Mouse (Mus musculus) ES-Bruce4 (cell line): ENCODE results near the gene Hoxb9. TPM values are rescaled to one million over a fixed set of nuclear protein-coding genes. Genes with fewer than 3 reads are reported as not detected.

Experiments used
- H3K27ac ChIP-seq: 2 replicates; pipeline ENCODE4 v1.5.1; 2012; ENCODE audit warnings: low read length, inconsistent platforms; ENCODE audit not compliant: insufficient read depth
- H3K27me3 ChIP-seq: 2 replicates; pipeline ENCODE4 v1.6.1; 2012; ENCODE audit warnings: mild to moderate bottlenecking, low read length, inconsistent platforms; ENCODE audit not compliant: control insufficient read depth, poor library complexity, insufficient read depth, severe bottlenecking
- H3K36me3 ChIP-seq: 2 replicates; pipeline ENCODE4 v1.6.1; 2012; ENCODE audit warnings: inconsistent platforms, mild to moderate bottlenecking, low read length, moderate library complexity; ENCODE audit not compliant: control insufficient read depth, poor library complexity, insufficient read depth, severe bottlenecking
- H3K4me1 ChIP-seq: one replicate; pipeline ENCODE4 v1.8.1; 2011; ENCODE audit warnings: low read length; ENCODE audit not compliant: control insufficient read depth, insufficient read depth
- H3K4me3 ChIP-seq: 2 replicates; pipeline ENCODE4 v1.5.1; 2011; ENCODE audit warnings: low read depth, mild to moderate bottlenecking, low read length
- H3K9ac ChIP-seq: 2 replicates; pipeline ENCODE4 v1.6.1; 2012; ENCODE audit warnings: low read depth, mild to moderate bottlenecking, inconsistent platforms; ENCODE audit not compliant: poor library complexity, severe bottlenecking
- H3K9me3 ChIP-seq: replicated peaks from 2 replicates; pipeline ENCODE4 v1.6.1; 2012; ENCODE audit warnings: mild to moderate bottlenecking, low read length, inconsistent platforms; ENCODE audit not compliant: control insufficient read depth, poor library complexity, insufficient read depth, severe bottlenecking
- CTCF ChIP-seq: IDR thresholded peaks from one replicate; pipeline ENCODE4 v1.8.1; 2011; ENCODE audit warnings: low read depth, low read length
- EP300 ChIP-seq: IDR thresholded peaks from 2 replicates; pipeline ENCODE4 v1.6.1; 2011; ENCODE audit warnings: low read depth, low read length; ENCODE audit not compliant: insufficient read depth
- POLR2A ChIP-seq: IDR thresholded peaks from one replicate; pipeline ENCODE4 v1.8.1; 2011; ENCODE audit warnings: low read length; ENCODE audit not compliant: insufficient read depth
- polyA plus RNA-seq: library from polyadenylated mRNA; stranded (reverse); fragments of >200 nt; gene quantifications from 2 replicates; pipeline ENCODE4 v1.2.4, GENCODE M21; 2011; ENCODE audit warnings: low read depth; ENCODE audit not compliant: missing spikeins, insufficient read depth, insufficient read length

Gene Hoxb9
- polyA plus RNA-seq, 1 experiment: 1.5 TPM

GRCm38 (mm10) chr11:96251480-96252031, 19.7 kb upstream of the Hoxb9 start:
- TF ChIP-seq EP300: no peak
- TF ChIP-seq POLR2A: no peak
- TF ChIP-seq CTCF: no peak
- Histone ChIP-seq H3K27me3 (peaks cover 13% of the 10 kb centered on the region), H3K9ac (peak overlapping the region; percentile 80), H3K27ac (no peak overlapping the region), H3K4me1 (peaks cover 3% of the 10 kb centered on the region), H3K36me3 (0 out of 2 replicates have a peak, but pooled peaks cover 1% of the 10 kb centered on the region), H3K4me3 (peak overlapping the region; percentile 46), H3K9me3 (no peaks in the 10 kb centered on the region)

GRCm38 (mm10) chr11:96252541-96253120, 18.6 kb upstream of the Hoxb9 start:
- H3K4me1 ChIP-seq: peaks cover 3% of the 10 kb centered on the region
- TF ChIP-seq EP300 (no peak), CTCF (no peak), POLR2A (no peak)
- H3K36me3 ChIP-seq: 0 out of 2 replicates have a peak, but pooled peaks cover 3% of the 10 kb centered on the region
- no peaks in the 10 kb centered on the region for H3K9me3 ChIP-seq
- H3K9ac ChIP-seq: peak overlapping the region; percentile 80
- H3K4me3 ChIP-seq: no peak overlapping the region
- no peak overlapping the region for H3K27ac ChIP-seq
- H3K27me3 ChIP-seq: peaks cover 13% of the 10 kb centered on the region

GRCm38 (mm10) chr11:96254221-96254620, 17.0 kb upstream of the Hoxb9 start:
- Histone ChIP-seq H3K4me3 (no peak overlapping the region), H3K27me3 (peaks cover 13% of the 10 kb centered on the region), H3K27ac (0 out of 2 replicates have a peak overlapping the region, but pooled peaks have one; percentile 22), H3K36me3 (0 out of 2 replicates have a peak, but pooled peaks cover 3% of the 10 kb centered on the region), H3K9ac (no peak overlapping the region), H3K4me1 (peaks cover 3% of the 10 kb centered on the region), H3K9me3 (no peaks in the 10 kb centered on the region)
- TF ChIP-seq CTCF (no peak), EP300 (no peak), POLR2A (no peak)

GRCm38 (mm10) chr11:96255111-96255995, 15.9 kb upstream of the Hoxb9 start:
- no peak overlapping the region for H3K27ac ChIP-seq
- H3K36me3 ChIP-seq: 0 out of 2 replicates have a peak, but pooled peaks cover 3% of the 10 kb centered on the region
- H3K9me3 ChIP-seq: no peaks in the 10 kb centered on the region
- peaks cover 1% of the 10 kb centered on the region for H3K4me1 ChIP-seq
- peaks cover 13% of the 10 kb centered on the region for H3K27me3 ChIP-seq
- TF ChIP-seq EP300: no peak
- no peak for TF ChIP-seq CTCF
- no peak for TF ChIP-seq POLR2A
- H3K4me3 ChIP-seq: peak overlapping the region; percentile 32
- H3K9ac ChIP-seq: no peak overlapping the region

- TF ChIP-seq POLR2A: no peak
- peak; percentile 9 for TF ChIP-seq CTCF
- Histone ChIP-seq H3K27me3 (peaks cover 11% of the 10 kb centered on the region), H3K9ac (no peak overlapping the region), H3K9me3 (no peaks in the 10 kb centered on the region), H3K27ac (no peak overlapping the region), H3K4me1 (no peaks in the 10 kb centered on the region), H3K4me3 (no peak overlapping the region), H3K36me3 (0 out of 2 replicates have a peak, but pooled peaks cover 3% of the 10 kb centered on the region)
Observed at GRCm38 (mm10) chr11:96255996-96256445, 15.2 kb upstream of the Hoxb9 start.
